Mouse (Mus musculus): ENCODE results near the gene Cfap100. TPM values are rescaled to one million over a fixed set of nuclear protein-coding genes. Genes with fewer than 3 reads are reported as not detected.

Cfap100 gene
- total RNA-seq, 1 experiment from 2014 or later: 0.23 TPM

GRCm38 (mm10) chr6:90462181-90462706, 33.6 kb upstream of the Cfap100 start, which contains the start of gene Klf15:
Gene Klf15 (plus strand): TSS chr6:90462576.
- ATAC-seq (ENCODE audit: extremely low read depth, insufficient number of reproducible peaks, low FRiP score, poor library complexity, severe bottlenecking): no peak

- no peak for ATAC-seq (ENCODE audit: extremely low read depth, insufficient number of reproducible peaks, low FRiP score, poor library complexity, severe bottlenecking)
These were observed 33.2 kb upstream of the Cfap100 start for GRCm38 (mm10) chr6:90461771-90462170.

- ATAC-seq (ENCODE audit: extremely low read depth, insufficient number of reproducible peaks, low FRiP score, poor library complexity, severe bottlenecking): no peak
These were observed 32.6 kb upstream of the Cfap100 start for GRCm38 (mm10) chr6:90461181-90461580.

- ATAC-seq (ENCODE audit: extremely low read depth, insufficient number of reproducible peaks, low FRiP score, poor library complexity, severe bottlenecking): no peak
These were observed 28.8 kb upstream of the Cfap100 start for GRCm38 (mm10) chr6:90457421-90457820.

DNA sequence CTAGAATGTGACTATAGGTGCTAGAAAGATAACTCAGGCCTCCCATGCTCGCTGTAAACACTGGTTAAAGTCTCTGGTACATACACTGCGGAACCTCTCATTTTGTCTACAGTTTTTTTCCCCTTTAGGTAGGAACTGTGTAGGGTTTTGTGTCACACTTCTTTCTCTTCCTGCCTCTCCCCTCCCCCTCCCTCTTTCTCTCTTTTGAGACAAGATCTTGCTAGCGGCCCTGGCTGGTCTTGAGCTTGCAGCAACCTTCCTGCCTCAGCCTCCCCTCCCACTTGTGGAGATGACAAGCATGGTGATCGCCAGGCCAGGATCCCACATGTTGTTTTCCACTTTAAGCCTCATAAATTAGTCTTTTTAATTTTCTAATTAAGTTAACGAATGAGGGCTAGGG, 25.2 kb upstream of the Cfap100 start:
- no peak for ATAC-seq (ENCODE audit: extremely low read depth, insufficient number of reproducible peaks, low FRiP score, poor library complexity, severe bottlenecking)

GRCm38 (mm10) chr6:90452603-90453002, 24.0 kb upstream of the Cfap100 start:
- ATAC-seq (ENCODE audit: extremely low read depth, insufficient number of reproducible peaks, low FRiP score, poor library complexity, severe bottlenecking): no peak

DNA sequence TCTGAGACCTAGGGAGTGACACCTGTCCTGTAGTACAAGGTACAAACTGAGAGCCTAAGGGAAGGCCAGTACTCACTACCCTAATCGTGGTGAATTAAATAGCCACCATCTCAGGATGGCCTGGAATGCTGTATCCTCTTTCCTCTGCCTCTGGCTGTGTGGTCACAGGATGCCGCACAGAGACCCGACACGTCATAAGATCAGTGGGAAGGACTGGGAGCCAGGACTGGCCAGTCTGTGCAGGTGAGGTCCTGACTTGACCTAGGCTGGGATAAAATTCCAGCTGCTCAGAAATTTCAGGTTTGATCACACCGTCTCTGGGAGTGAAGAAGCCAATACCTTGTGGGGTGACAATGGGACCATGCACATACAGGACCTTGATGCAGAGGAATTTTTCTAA, 22.9 kb upstream of the Cfap100 start:
- ATAC-seq (ENCODE audit: extremely low read depth, insufficient number of reproducible peaks, low FRiP score, poor library complexity, severe bottlenecking): no peak

DNA sequence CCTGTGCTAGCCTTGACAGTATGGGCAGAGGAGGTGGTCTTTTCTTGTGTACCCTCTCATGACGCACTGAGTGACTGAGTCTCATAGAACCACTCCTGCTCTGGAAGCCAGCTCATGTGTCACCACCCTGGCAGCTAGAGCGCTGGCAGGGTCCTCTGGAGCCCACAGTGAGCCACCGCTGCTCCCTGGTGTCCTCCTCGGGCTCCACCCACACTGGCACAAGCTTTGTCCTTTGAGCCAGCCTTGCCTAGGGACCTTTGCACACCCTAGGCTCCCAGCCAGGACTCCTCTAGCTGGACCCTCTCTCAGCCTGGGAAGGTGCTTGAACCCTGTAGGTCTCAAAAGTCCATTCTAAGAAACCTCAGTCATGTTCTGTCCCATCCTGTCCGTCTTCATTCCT, 22.1 kb upstream of the Cfap100 start:
- no peak for ATAC-seq (ENCODE audit: extremely low read depth, insufficient number of reproducible peaks, low FRiP score, poor library complexity, severe bottlenecking)

GRCm38 (mm10) chr6:90450179-90450578, 21.6 kb upstream of the Cfap100 start:
- no peak for ATAC-seq (ENCODE audit: extremely low read depth, insufficient number of reproducible peaks, low FRiP score, poor library complexity, severe bottlenecking)

- no peak for ATAC-seq (ENCODE audit: extremely low read depth, insufficient number of reproducible peaks, low FRiP score, poor library complexity, severe bottlenecking)
These were observed 18.3 kb upstream of the Cfap100 start for GRCm38 (mm10) chr6:90446883-90447282.

GRCm38 (mm10) chr6:90437041-90437440, 8.4 kb upstream of the Cfap100 start:
- ATAC-seq (ENCODE audit: extremely low read depth, insufficient number of reproducible peaks, low FRiP score, poor library complexity, severe bottlenecking): no peak

DNA sequence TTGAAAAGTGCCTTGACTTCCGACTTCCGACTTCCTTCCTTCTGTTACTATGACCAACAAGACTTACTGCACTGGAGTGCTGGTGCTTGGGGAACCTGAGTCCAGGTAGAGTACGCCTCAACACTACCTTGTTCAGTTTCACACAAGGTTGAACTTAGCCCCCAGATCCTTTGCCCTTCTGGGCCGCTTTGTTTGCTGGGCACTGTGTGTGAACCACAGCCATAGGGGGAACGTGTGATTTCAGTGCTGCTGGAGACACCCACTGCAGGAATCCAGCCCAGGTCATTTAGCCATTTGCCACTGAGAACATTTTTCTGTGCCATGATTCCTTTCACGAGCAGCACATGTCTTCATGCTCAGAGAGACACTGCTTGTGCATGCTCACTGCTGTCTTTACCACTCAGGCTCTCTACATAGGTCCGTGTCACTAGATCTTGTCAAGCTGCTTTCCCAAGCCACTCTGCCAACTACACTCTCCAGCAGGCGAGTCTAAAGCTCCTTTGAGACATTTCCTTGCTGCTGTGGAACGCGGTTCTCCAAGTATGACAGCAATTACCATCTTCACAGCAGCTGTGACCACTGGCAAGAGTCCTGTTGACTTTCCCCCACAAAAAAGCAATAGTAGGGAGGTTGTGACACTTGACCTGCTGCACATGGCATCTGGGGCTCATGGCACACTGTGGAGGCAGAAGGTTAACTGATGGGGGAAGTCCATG, 7.8 kb upstream of the Cfap100 start:
- ATAC-seq (ENCODE audit: extremely low read depth, insufficient number of reproducible peaks, low FRiP score, poor library complexity, severe bottlenecking): no peak

DNA sequence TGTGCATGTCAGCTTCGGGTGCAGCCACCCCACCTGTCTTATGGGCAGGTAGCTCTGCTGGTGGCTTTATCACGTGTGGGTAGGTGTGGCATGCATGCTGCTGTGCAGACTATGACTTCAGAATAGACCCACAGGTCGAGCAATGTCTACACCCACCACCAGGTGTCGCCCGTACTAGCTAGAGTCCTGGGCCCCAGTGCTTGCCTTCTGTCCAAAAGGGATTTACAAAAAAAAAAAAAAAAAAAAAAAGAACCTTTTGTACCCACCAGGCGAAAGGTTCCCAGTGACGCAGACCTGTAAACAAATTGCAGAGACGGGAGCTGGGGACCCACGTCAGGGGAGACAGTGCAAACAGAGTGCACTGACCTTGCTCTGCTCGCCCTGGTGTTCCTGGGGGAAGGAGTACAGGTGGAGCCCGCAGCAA, 6.6 kb upstream of the Cfap100 start:
- no peak for ATAC-seq (ENCODE audit: extremely low read depth, insufficient number of reproducible peaks, low FRiP score, poor library complexity, severe bottlenecking)

DNA sequence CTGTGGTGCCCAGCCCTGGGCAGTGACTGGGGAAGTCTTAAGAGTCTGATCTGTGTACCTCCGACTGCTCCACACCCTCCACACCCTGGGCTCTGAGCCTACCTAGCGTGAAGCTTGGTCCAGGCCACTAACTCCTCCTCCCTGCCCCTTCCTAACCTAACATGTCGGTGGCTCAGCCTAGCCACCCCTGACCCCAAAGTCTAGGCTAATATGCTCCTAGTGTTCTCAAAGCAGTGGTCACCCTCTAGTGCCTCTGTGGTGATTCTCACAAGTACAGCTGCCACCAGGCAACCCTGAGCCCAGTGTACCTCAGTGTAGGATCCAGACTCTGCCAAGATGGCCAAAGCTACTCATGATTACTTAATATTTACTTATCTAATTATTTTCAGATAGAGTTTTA, 6.1 kb upstream of the Cfap100 start:
- no peak for ATAC-seq (ENCODE audit: extremely low read depth, insufficient number of reproducible peaks, low FRiP score, poor library complexity, severe bottlenecking)

DNA sequence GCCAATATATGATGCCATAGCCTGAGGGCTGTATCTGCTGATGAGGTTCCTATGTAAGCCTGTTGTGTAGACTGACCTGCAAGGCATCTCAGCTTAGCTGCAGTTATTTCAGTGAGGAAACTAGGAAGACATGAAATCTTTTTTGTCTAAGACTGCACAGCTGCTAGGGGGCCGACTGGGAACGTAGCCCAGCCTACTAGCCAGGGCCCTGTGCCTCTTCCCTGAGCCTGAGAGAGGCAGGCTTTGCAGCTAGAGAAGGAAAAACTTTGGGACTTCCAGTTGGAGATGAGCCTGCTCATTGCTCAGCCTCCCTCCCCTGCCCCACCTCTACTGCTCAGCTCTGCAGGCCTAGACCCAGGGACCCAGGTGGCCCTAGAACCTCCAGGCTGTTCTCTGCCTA, 2.9 kb upstream of the Cfap100 start:
- no peak for ATAC-seq (ENCODE audit: extremely low read depth, insufficient number of reproducible peaks, low FRiP score, poor library complexity, severe bottlenecking)

GRCm38 (mm10) chr6:90429911-90430310, 1.3 kb upstream of the Cfap100 start:
- ATAC-seq (ENCODE audit: extremely low read depth, insufficient number of reproducible peaks, low FRiP score, poor library complexity, severe bottlenecking): no peak

DNA sequence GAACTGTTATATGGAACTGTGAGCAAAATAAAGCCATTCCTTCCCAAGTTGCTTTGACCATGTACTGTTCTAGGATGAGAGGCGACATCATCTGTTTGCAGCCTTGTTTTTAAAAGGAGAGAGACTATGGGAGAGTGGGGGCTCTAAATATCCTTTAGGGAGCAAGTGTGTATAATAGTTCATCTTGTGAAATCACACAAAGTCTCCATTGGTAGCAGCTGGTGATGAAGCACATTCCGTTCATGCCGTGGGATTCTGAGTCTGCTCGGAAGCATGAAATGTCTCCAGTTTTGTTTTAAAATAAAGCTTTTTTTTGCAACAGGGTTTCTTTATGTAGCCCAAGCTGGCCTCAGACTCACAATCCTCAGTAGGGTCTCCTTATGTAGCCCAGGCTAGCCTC, 2.6 kb downstream of the Cfap100 start:
- no peak for ATAC-seq (ENCODE audit: extremely low read depth, insufficient number of reproducible peaks, low FRiP score, poor library complexity, severe bottlenecking)

GRCm38 (mm10) chr6:90425361-90425760, 3.2 kb downstream of the Cfap100 start:
- ATAC-seq (ENCODE audit: extremely low read depth, insufficient number of reproducible peaks, low FRiP score, poor library complexity, severe bottlenecking): no peak

DNA sequence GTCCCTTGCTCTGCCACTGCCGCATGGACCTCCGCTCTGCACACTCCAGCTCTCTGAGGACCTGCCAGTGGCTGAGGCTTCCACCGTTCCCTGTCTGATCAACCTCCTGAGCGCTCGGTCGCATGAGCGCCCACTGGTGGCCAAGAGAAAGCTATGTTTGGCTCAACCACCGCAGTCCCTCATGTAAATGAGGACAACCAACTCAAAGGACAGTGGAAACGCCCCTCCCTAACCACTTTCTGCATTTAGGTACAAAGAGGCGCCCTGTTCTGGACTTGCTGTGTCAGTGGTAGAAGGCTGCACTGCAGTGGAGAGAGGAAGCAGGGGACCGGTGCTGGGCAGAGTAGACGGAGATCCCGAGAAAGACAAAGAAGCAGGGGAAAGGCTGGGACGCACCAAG, 6.0 kb downstream of the Cfap100 start:
- peak; percentile 69 for ATAC-seq (ENCODE audit: extremely low read depth, insufficient number of reproducible peaks, low FRiP score, poor library complexity, severe bottlenecking)

GRCm38 (mm10) chr6:90411926-90412325, 16.7 kb downstream of the Cfap100 start:
- no peak for ATAC-seq (ENCODE audit: extremely low read depth, insufficient number of reproducible peaks, low FRiP score, poor library complexity, severe bottlenecking)

DNA sequence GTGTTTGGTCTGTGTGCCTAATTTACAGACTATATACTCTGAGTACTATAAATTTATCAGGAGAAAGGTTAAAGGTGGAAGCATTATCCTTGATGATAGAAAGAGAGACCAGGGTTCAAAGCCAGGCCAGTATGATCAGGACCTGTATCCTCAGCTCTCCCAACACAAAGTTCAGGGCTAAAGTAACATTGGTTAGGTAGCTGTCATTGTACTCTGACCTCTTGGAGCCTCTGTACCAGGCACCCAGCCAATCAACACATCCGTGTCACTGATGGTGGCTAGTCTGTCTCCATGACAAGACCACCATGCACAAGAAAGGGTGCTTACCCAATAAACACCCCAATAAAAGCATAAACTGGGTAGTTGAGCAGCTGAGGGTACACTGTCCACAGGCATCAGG, 17.6 kb downstream of the Cfap100 start:
- ATAC-seq (ENCODE audit: extremely low read depth, insufficient number of reproducible peaks, low FRiP score, poor library complexity, severe bottlenecking): no peak
